Mouse (Mus musculus): ENCODE measurements around the gene Lrp10. TPM values are rescaled to one million over a fixed set of nuclear protein-coding genes. Genes with fewer than 3 reads are reported as not detected.
A peak's percentile ranks its signal among the peaks of the same experiment; 100 is the strongest.

Gene Lrp10
- polyA plus RNA-seq, 1 experiment from 2014 or later = 35.2 TPM

- H3K4me3 ChIP-seq (ENCODE audit: low read depth, low read length) = peak overlapping the region; percentile 78
- peaks cover 8% of the 10 kb centered on the region for H3K4me1 ChIP-seq (ENCODE audit: control insufficient read depth, insufficient read depth, low read length)
- peak overlapping the region; percentile 85 for H3K9ac ChIP-seq (ENCODE audit: low read depth, low read length)
- H3K27me3 ChIP-seq (ENCODE audit: control insufficient read depth, insufficient read depth, low read length) = no peaks in the 10 kb centered on the region
- peak overlapping the region; percentile 70 for H3K27ac ChIP-seq (ENCODE audit: low read depth, low read length)
- H3K4me2 ChIP-seq = peak overlapping the region; percentile 84
- peaks cover 31% of the 10 kb centered on the region for H3K36me3 ChIP-seq (ENCODE audit: control insufficient read depth, insufficient read depth, low read length)
- ATAC-seq (replicated peaks; ENCODE audit: insufficient number of reproducible peaks, low FRiP score, low TSS enrichment) = peak; percentile 50; the same call in 1 of the 2 replicates
- WGBS (ENCODE audit: insufficient replicate concordance) = 3% methylated on average over 17 of the region's 17 CpGs
- no peaks in the 10 kb centered on the region for H3K9me3 ChIP-seq (replicated peaks; ENCODE audit: control insufficient read depth, low read length)
Measured at GRCm38 (mm10) chr14:54516710-54517310, 52.9 kb downstream of the Lrp10 start.

Other genes with a start within 250 kb of the Lrp10 start
- gene Dad1, start 210.0 kb upstream of the Lrp10 start, polyA plus RNA-seq (2014; fragmentation: Nextera tagmentation; extraction: Ambion mirVana) = 369 and 395 TPM in 2 replicates
- gene Abhd4, start 209.9 kb upstream of the Lrp10 start, polyA plus RNA-seq (2014; fragmentation: Nextera tagmentation; extraction: Ambion mirVana) = 97.3 and 99.3 TPM in 2 replicates
- gene Olfr49, start 179.2 kb upstream of the Lrp10 start, polyA plus RNA-seq (2014; fragmentation: Nextera tagmentation; extraction: Ambion mirVana) = not detected in 2 replicates
- gene Oxa1l, start 103.3 kb upstream of the Lrp10 start, polyA plus RNA-seq (2014; fragmentation: Nextera tagmentation; extraction: Ambion mirVana) = 61.7 and 62.5 TPM in 2 replicates
- gene Slc7a7, start 46.4 kb upstream of the Lrp10 start, polyA plus RNA-seq (2014; fragmentation: Nextera tagmentation; extraction: Ambion mirVana) = 8.0 TPM in 2 replicates
- gene Mrpl52, start 37.2 kb upstream of the Lrp10 start, polyA plus RNA-seq (2014; fragmentation: Nextera tagmentation; extraction: Ambion mirVana) = 242 and 250 TPM in 2 replicates
- gene Mmp14, start 32.5 kb upstream of the Lrp10 start, polyA plus RNA-seq (2014; fragmentation: Nextera tagmentation; extraction: Ambion mirVana) = 84.3 and 90.2 TPM in 2 replicates
- 2.0 TPM in 2 replicates for gene Rem2, start 12.0 kb downstream of the Lrp10 start, polyA plus RNA-seq (2014; fragmentation: Nextera tagmentation; extraction: Ambion mirVana)
- 67.8 and 74.4 TPM in 2 replicates for gene Prmt5, start 53.4 kb downstream of the Lrp10 start, polyA plus RNA-seq (2014; fragmentation: Nextera tagmentation; extraction: Ambion mirVana)
- 40.1 and 42.8 TPM in 2 replicates for gene Haus4, start 90.5 kb downstream of the Lrp10 start, polyA plus RNA-seq (2014; fragmentation: Nextera tagmentation; extraction: Ambion mirVana)
- 23.4 and 30.7 TPM in 2 replicates for gene Ajuba, start 113.4 kb downstream of the Lrp10 start, polyA plus RNA-seq (2014; fragmentation: Nextera tagmentation; extraction: Ambion mirVana)
- 4.4 and 4.5 TPM in 2 replicates for gene 4931414P19Rik, start 141.9 kb downstream of the Lrp10 start, polyA plus RNA-seq (2014; fragmentation: Nextera tagmentation; extraction: Ambion mirVana)
- 364 and 386 TPM in 2 replicates for gene Psmb5, start 153.9 kb downstream of the Lrp10 start, polyA plus RNA-seq (2014; fragmentation: Nextera tagmentation; extraction: Ambion mirVana)
- gene Psmb11, start 157.3 kb downstream of the Lrp10 start, polyA plus RNA-seq (2014; fragmentation: Nextera tagmentation; extraction: Ambion mirVana) = not detected in 2 replicates
- gene Gm17606, start 176.8 kb downstream of the Lrp10 start, polyA plus RNA-seq (2014; fragmentation: Nextera tagmentation; extraction: Ambion mirVana) = not detected in 2 replicates
- 2.9 and 3.1 TPM in 2 replicates for gene Cdh24, start 177.2 kb downstream of the Lrp10 start, polyA plus RNA-seq (2014; fragmentation: Nextera tagmentation; extraction: Ambion mirVana)
- gene 1700123O20Rik, start 222.1 kb downstream of the Lrp10 start, polyA plus RNA-seq (2014; fragmentation: Nextera tagmentation; extraction: Ambion mirVana) = 56.7 and 60.8 TPM in 2 replicates
- 72.1 and 96.8 TPM in 2 replicates for gene Acin1, start 222.8 kb downstream of the Lrp10 start, polyA plus RNA-seq (2014; fragmentation: Nextera tagmentation; extraction: Ambion mirVana)
- 0.15 and 0.36 TPM in 2 replicates for gene Gm29776, start 234.7 kb downstream of the Lrp10 start, polyA plus RNA-seq (2014; fragmentation: Nextera tagmentation; extraction: Ambion mirVana)
- gene Cebpe, start 248.0 kb downstream of the Lrp10 start, polyA plus RNA-seq (2014; fragmentation: Nextera tagmentation; extraction: Ambion mirVana) = not detected in 2 replicates

All from heart, embryonic 11.5 days (tissue).